Mouse (Mus musculus) kidney, adult 18-20 months (tissue): ENCODE data around the gene Itga5.
"Not testable (repeated sequence)": the region's sequence is repeated elsewhere in the genome, so short reads cannot be mapped to it uniquely, and the experiment has no call there.

Experiments
- DNase-seq: peaks from one replicate; pipeline ENCODE4 v3.0.0; 2021

Itga5 gene

GRCm38 (mm10) chr15:103366376-103367149 lies at the start of gene Itga5:
Gene Itga5 (minus strand): TSS chr15:103366763.
- peak; percentile 74 for DNase-seq

- not testable (repeated sequence) for DNase-seq
Measured at GRCm38 (mm10) chr15:103405586-103405985, 39.0 kb upstream of the Itga5 start.

DNA sequence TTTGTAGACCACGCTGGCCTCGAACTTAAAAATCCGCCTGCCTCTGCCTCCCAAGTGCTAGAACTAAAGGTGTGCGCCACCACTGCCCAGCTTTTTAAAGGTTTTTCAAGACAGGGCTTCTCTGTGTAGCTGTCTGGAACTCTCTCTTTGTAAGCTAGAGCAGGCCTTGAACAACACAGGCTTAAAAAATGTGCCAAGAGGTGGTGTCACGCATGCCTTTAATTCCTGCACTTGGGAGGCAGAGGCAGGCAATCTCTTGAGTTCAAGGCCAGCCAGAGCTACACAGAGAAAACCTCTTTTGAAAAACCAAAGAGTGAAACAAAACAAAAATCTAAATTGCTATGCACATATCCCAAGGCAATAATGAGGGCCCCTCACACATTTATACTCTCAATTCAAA lies 34.8 kb upstream of the Itga5 start:
- no peak for DNase-seq

DNA sequence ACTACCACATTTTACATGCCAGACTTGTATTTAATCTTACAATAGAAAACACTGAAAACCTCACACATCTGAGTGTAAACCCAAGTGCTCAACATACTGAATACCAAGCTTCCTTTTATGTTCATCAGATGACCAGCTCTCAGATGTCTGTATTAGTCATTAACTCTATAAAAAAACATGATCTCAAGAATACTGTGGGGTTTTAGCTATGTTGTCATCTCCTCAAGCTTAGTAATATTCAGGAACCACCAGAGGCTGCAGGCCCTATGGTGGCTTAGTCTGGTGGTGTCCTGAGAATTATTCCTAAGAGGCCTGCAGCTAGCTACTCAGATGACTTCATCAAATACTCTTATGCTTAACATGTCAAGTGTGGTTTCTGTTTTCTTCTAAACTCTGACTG lies 27.0 kb upstream of the Itga5 start:
- no peak for DNase-seq

DNA sequence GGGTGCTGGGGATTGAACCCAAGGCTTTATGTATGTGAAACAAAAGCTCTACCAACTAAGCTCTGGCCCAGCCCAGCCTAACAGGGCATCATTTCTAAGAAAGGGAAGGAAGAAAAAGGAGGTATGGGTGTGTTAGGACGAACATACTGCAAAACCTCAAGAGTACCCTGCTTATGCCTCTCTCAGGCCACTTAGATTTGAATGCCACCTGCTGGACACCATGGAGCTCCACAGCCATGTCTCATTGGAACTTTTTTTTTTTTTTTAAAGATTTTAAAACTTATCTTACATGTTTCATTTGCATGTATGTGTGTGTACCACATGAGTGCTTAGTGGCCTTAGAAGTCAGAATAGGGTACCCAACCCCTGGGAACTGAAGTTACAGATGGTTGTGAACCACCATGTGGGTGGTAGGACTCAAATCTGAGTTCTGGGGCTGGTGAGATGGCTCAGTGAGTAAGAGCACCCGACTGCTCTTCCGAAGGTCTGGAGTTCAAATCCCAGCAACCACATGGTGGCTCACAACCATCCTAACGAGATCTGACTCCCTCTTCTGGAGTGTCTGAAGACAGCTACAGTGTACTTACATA lies 22.1 kb upstream of the Itga5 start:
- no peak for DNase-seq

- DNase-seq, result peak; percentile 70
Measured at GRCm38 (mm10) chr15:103383771-103384488, 17.4 kb upstream of the Itga5 start.

DNA sequence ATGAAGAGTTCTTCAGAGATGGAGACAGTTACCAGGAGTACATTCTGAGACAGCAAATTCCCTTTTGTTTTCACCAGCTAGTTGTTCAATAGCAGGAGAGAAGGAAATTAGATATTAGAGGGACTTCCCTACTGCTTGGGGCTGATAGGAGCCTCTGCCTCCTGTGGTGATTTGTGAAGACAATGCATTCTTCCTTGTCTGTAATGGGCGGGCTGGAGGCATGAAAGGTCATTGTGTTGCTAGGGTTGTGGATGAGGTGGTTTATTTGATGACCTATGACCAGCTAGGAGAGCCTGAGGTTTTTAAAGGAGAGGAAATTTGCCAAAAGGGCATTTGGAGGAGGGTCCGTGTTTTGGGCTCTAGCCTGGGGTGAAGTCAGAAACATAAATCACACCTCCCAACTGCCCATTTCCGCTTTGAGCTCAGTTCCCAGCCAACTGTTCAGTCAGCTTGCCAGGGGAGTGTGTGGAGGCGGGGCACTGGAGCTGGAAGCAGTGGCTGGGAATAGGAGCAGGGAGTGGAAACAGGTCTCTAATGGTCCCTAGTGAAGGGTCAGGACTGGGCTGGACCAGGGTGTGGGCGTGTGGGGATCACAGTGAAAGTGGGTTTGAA lies 16.3 kb upstream of the Itga5 start:
- DNase-seq, result peak; percentile 68

DNA sequence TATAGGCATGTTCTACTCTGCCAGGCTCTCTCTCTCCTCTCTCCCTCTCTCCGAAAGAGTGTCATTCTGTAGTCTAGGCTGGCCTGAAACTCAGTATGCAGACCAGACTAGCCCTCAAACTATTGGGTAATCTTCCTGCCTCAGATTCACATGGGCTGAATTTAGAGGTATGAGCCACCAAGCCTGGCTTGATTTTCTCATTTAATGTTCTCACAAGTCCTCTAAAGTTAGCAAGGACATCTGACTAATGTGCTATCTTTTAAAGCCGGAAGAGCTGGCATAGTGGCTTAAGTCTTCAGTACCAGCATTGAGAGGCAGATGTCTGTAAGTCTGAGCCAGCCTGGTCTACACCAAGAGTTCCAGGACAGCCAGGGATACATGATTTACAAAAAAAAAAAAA lies 15.5 kb upstream of the Itga5 start:
- no peak for DNase-seq

- no peak for DNase-seq
Measured at GRCm38 (mm10) chr15:103378665-103379356, 12.2 kb upstream of the Itga5 start.

GRCm38 (mm10) chr15:103377752-103378664 lies 11.4 kb upstream of the Itga5 start:
- DNase-seq, result no peak

DNA sequence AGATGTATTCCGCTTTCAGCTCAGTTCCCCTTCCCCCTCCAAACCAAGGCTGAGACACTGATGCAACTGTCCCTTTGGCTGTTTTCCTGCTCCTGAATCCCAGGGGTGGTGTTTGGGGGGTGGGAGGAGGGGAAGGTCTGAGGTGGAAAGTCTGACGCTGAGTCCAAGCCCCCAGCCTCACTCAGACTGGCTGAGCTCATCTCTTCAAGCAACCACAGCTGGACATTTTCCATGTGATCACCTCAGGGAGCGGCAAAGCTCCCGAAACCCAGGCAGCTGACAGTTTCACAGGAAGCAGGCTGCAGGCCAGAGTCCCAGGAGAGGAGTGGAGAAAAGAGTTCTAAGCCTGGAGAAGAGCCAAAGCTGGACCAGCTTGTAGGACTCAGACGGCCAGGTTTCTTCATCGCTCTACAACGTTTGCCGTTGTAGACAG lies 10.3 kb upstream of the Itga5 start:
- peak; percentile 24 for DNase-seq

GRCm38 (mm10) chr15:103375112-103375800 lies 8.7 kb upstream of the Itga5 start:
- no peak for DNase-seq

GRCm38 (mm10) chr15:103372461-103372860 lies 5.9 kb upstream of the Itga5 start:
- DNase-seq, result no peak

- DNase-seq, result no peak
Measured at GRCm38 (mm10) chr15:103371741-103372140, 5.2 kb upstream of the Itga5 start.

GRCm38 (mm10) chr15:103371208-103371607 lies 4.6 kb upstream of the Itga5 start:
- DNase-seq, result no peak

DNA sequence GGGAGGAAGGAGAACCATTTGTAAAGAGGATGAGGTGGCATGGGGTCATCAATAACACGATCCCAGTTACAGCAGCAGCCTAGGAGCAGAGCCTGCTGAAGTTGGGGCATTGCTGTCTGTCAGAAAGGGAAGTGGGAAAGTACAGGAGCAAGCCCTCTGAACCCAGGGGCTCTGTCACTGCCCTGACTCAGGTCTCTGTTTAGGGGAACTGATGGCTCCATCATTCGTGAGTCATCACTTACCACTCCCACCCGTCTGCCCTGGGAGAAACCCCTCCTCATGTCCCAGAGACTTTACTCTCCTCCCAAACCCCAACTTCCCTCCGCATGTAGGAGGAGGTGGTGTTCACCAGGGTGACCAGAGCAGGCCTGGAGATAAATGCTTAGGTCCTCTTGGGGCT lies 3.9 kb upstream of the Itga5 start:
- no peak for DNase-seq

GRCm38 (mm10) chr15:103369123-103369522 lies 2.6 kb upstream of the Itga5 start:
- no peak for DNase-seq

DNA sequence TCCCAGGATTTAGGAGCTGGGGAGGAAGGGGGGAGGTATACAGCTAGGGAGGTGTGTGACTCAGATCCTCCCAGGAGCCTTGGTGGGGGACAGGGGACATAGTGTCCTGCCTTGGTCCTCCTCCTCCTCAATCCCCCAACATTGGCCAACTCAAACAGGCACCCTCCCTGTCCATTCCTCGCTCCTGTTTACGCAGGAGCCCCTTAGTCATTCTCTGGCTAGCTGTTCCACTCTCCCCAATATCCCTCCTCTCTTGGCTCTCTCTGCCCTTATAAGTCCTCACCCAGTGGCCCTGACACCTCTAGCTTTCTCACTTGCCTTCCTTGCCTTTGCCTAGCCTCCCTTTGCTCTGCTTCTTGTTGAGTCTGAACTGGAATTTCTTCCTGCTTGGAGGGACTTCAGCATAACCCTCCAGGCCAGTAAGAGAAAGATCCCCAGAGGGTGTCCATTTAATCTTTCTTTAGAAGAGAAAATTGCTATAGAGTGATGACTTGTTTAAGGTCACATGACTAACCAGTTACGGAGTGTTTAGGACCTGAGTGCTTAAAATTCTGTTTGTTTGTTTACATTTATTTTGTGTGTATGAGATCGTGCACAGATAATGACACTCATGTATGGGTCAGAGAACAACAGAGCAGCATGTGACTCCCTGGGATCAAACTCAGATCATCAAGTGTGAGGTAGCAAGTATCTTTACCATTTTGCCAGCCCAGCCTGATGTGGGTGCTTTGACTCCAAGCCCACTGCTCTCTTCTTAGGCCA lies 1.8 kb upstream of the Itga5 start:
- no peak for DNase-seq

DNA sequence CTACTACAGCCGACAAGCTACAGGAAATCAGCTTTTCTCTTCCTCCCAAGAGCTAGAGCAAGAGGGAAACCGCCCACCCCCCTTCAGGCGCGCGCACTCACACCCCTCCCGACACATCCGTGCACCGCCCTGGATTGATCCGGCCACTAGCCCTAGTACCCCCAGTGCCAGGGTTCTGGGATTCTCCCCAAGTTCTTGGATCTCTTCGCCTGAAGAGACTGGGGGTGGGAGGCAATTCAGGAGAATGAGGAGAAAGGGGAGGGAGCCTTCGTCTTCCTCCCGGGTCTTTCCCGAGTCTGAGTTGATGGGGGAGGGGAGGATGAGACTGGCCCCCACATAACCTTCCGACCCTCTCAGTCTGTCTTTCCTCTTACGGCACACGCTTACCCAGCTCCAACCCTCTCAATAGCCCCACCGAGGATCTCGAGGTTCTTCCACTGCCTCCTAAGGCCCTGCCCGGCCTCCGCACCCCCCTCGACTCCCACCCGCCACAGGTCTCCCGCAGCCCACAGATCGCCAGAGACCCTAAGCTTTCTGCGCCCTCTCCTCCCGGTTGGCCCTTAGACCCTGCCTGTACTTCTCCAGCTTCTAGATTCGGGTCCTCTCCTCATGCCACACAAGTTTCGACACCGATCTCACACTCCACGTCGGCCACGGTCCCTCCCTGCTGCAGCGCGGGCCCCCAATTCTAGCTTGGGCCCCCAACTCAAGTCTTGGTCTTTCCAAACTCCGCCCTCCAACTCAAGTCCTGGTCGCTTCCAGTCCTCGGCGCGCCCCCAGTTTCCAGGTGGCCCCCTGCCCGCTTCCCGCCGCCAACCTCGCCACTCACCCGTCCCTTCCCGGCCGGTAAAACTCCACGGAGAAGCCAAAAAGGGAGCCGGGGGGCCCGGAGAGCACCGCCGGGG lies 840 bp downstream of the Itga5 start:
- DNase-seq, result peak; percentile 35
